Mouse (Mus musculus) cerebellum, adult 2 months (tissue): ENCODE measurements at regions not wholly inside any gene's neighbourhood (a gene's known extent, or its start where the extent isn't known, plus 50 kb on each side); places are given as distances from the start of the nearest gene placed in this dataset.

ENCODE experiments used
- CTCF ChIP-seq: fragments of 200-500 bp; IDR thresholded peaks from 2 replicates; pipeline ENCODE4 v1.5.1; 2011; ENCODE audit warnings: low read depth, mild to moderate bottlenecking, control low read depth, low read length, moderate library complexity, borderline replicate concordance; ENCODE audit not compliant: insufficient read depth
- POLR2A ChIP-seq: fragments of 200-500 bp; IDR thresholded peaks from 2 replicates; pipeline ENCODE4 v1.6.1; 2011; ENCODE audit warnings: low read length, control low read depth, borderline replicate concordance; ENCODE audit not compliant: insufficient read depth

DNA sequence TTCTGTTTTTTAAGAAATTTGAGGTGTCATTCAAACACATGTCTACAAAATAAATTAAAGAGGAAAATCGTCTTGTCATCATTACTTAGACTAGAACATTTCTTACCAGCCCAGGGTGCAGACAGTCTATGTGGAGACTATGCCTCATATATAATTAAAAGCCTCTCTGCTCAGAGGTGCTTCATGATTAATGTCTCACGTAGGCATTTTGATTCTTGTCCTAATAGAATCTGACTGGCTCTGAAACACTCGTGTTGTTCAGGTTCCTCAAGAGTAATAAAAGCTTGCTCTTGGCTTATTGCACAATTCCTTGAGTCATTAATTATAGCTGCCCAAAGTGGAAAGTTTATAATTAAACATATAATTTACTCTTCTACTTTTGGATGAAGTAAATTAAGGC is 475.1 kb upstream of the Gcfc2 start:
- TF ChIP-seq CTCF (no peak), POLR2A (no peak)
